Mouse (Mus musculus) layer of hippocampus, adult 2 months (tissue): Measurements from ENCODE around the gene Arhgef11. TPM values are rescaled to one million over a fixed set of nuclear protein-coding genes. Genes with fewer than 3 reads are reported as not detected.

Experiments
- DNase-seq, 2 experiments: peaks; one replicate each; pipeline ENCODE4 v3.0.0; 2022; ENCODE audit warnings: low spot score in 2 of 2
- H3K27ac ChIP-seq: fragments of 200-600 bp; 2 replicates; pipeline ENCODE4 v1.8.1; 2022
- H3K4me3 ChIP-seq: fragments of 200-600 bp; 2 replicates; pipeline ENCODE4 v1.8.1; 2022; ENCODE audit warnings: mild to moderate bottlenecking
- CTCF ChIP-seq: fragments of 200-600 bp; conservative IDR thresholded peaks from 2 replicates; pipeline ENCODE4 v1.8.1; 2022; ENCODE audit warnings: antibody characterized with exemption, mild to moderate bottlenecking, moderate library complexity
- microRNA-seq, 2 experiments: library from miRNA; unstranded; fragments of <30 nt; microRNA quantifications; one replicate each; pipeline ENCODE4 v1.2.0; 2021
- total RNA-seq, 2 experiments: library from RNA; stranded (reverse); gene quantifications; 2 replicates each; pipeline ENCODE4 v1.2.3; 2021

Gene Arhgef11
- total RNA-seq, 2 experiments from 2014 or later: 60.6 to 61.5 TPM

- H3K4me3 ChIP-seq: peak overlapping the region; percentile 41; the same call in 1 of the 2 replicates
- no peak for DNase-seq
- H3K27ac ChIP-seq: peak overlapping the region; percentile 90
- no peak for TF ChIP-seq CTCF
Measured at GRCm38 (mm10) chr3:87767764-87768163, 150.4 kb downstream of the Arhgef11 start.

GRCm38 (mm10) chr3:87768431-87768830 is 151.1 kb downstream of the Arhgef11 start:
- H3K27ac ChIP-seq: peak overlapping the region; percentile 90
- DNase-seq: no peak
- peak overlapping the region; percentile 41 for H3K4me3 ChIP-seq
- no peak for TF ChIP-seq CTCF

- peak; percentile 41 to 54 for DNase-seq
- Histone ChIP-seq H3K27ac (peak overlapping the region; percentile 90), H3K4me3 (peak overlapping the region; percentile 41)
- peak; percentile 97 for TF ChIP-seq CTCF
Measured at GRCm38 (mm10) chr3:87768844-87769243, 151.5 kb downstream of the Arhgef11 start.

GRCm38 (mm10) chr3:87769506-87769905 is 152.1 kb downstream of the Arhgef11 start:
- Histone ChIP-seq H3K4me3 (no peak overlapping the region), H3K27ac (no peak overlapping the region)
- no peak for DNase-seq
- no peak for TF ChIP-seq CTCF

GRCm38 (mm10) chr3:87770280-87770679 is 152.9 kb downstream of the Arhgef11 start:
- peak; percentile 93 for TF ChIP-seq CTCF
- peak; percentile 46 to 51 for DNase-seq

GRCm38 (mm10) chr3:87771088-87771487 is 153.7 kb downstream of the Arhgef11 start:
- no peak for TF ChIP-seq CTCF
- Histone ChIP-seq H3K27ac (no peak overlapping the region), H3K4me3 (no peak overlapping the region)
- DNase-seq: no peak

More at GRCm38 (mm10) chr3:87770280-87770679, 152.9 kb downstream of the Arhgef11 start:
- Histone ChIP-seq H3K4me3 (no peak overlapping the region), H3K27ac (no peak overlapping the region)

- no peak for DNase-seq
- 0 out of 2 replicates have a peak overlapping the region, but pooled peaks have one; percentile 20 for H3K4me3 ChIP-seq
- no peak overlapping the region for H3K27ac ChIP-seq
- TF ChIP-seq CTCF: no peak
Measured at GRCm38 (mm10) chr3:87778283-87778682, 160.9 kb downstream of the Arhgef11 start.

- Histone ChIP-seq H3K4me3 (no peak overlapping the region), H3K27ac (no peak overlapping the region)
- no peak for DNase-seq
- TF ChIP-seq CTCF: no peak
Measured at GRCm38 (mm10) chr3:87779086-87779485, 161.7 kb downstream of the Arhgef11 start.

- H3K27ac ChIP-seq: no peak overlapping the region
- H3K4me3 ChIP-seq: no peak overlapping the region
- no peak for TF ChIP-seq CTCF
- no peak for DNase-seq
Measured at GRCm38 (mm10) chr3:87783282-87784023, 166.1 kb downstream of the Arhgef11 start.

GRCm38 (mm10) chr3:87785156-87785555 is 167.8 kb downstream of the Arhgef11 start:
- no peak for TF ChIP-seq CTCF
- Histone ChIP-seq H3K4me3 (no peak overlapping the region), H3K27ac (no peak overlapping the region)
- DNase-seq: no peak

- no peak for TF ChIP-seq CTCF
- Histone ChIP-seq H3K4me3 (no peak overlapping the region), H3K27ac (no peak overlapping the region)
- DNase-seq: no peak
Measured at GRCm38 (mm10) chr3:87785626-87786214, 168.4 kb downstream of the Arhgef11 start.

Small RNAs within 50 kb of the gene (microRNA-seq; reads per million reads assigned to microRNA genes)
- gene Gm24109: 0 reads per million in 2 experiments

Other genes with a start within 250 kb of the Arhgef11 start
- gene Fcrl1, start 241.2 kb upstream of the Arhgef11 start, total RNA-seq: under 1 TPM; 0.15 to 0.39 TPM
- gene Fcrl5, start 181.8 kb upstream of the Arhgef11 start, total RNA-seq: not detected
- gene Etv3, start 92.2 kb upstream of the Arhgef11 start, total RNA-seq: 10 to 100 TPM; 21.5 to 25.2 TPM
- gene Lrrc71, start 131.1 kb downstream of the Arhgef11 start, total RNA-seq: 1 to 10 TPM in 1 of 2 experiments, under 1 TPM in 1; 0.91 to 1.9 TPM
- gene Ntrk1, start 177.6 kb downstream of the Arhgef11 start, total RNA-seq: under 1 TPM; 0.13 to 0.27 TPM
- under 1 TPM; 0.18 to 0.39 TPM for gene Insrr, start 179.4 kb downstream of the Arhgef11 start, total RNA-seq
- 10 to 100 TPM in 1 of 2 experiments, 1 to 10 TPM in 1; 9.2 to 13.1 TPM for gene Pear1, start 206.7 kb downstream of the Arhgef11 start, total RNA-seq
- not detected for gene Sh2d2a, start 229.2 kb downstream of the Arhgef11 start, total RNA-seq